Mouse (Mus musculus): ENCODE results near the gene Sinhcaf. TPM values are rescaled to one million over a fixed set of nuclear protein-coding genes. Genes with fewer than 3 reads are reported as not detected.
"Not testable (repeated sequence)": the region's sequence is repeated elsewhere in the genome, so short reads cannot be mapped to it uniquely, and the experiment has no call there.

The Sinhcaf gene
- polyA plus RNA-seq, 1 experiment from 2014 or later, result 67.0 TPM

DNA sequence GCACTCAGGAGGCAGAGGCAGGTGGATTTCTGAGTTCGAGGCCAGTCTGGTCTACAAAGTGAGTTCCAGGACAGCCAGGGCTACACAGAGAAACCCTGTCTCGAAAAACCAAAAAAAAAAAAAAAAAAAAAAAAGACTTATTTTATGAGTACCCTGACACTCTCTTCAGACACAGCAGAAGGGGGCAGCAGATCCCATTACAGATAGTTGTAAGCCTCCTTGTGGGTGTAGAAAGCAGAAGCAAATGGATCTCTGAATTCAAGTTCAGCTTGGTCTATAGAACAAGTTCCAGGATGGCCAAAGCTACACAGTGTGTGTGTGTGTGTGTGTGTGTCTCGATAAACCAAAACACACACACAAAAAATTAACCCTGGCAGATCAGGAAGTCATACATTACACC lies 5.9 kb downstream of the Sinhcaf start:
- ATAC-seq (ENCODE audit: insufficient read depth, low FRiP score); H3K9me3 ChIP-seq (replicated peaks; ENCODE audit: control insufficient read depth, low read length); H3K9ac ChIP-seq (ENCODE audit: low read length); H3K36me3 ChIP-seq (ENCODE audit: control insufficient read depth, insufficient read depth, low read length); H3K27ac ChIP-seq (ENCODE audit: low read length); H3K4me2 ChIP-seq (ENCODE audit: low read depth, low read length); H3K4me3 ChIP-seq (replicated peaks; ENCODE audit: low read length); H3K27me3 ChIP-seq (ENCODE audit: control insufficient read depth, insufficient read depth, low read length): not testable (repeated sequence)
- 70% methylated on average over 2 of the region's 3 CpGs for WGBS
- H3K4me1 ChIP-seq (ENCODE audit: control insufficient read depth, insufficient read depth, low read length), result peaks cover 12% of the 10 kb centered on the region; the same call in 1 of the 2 replicates

DNA sequence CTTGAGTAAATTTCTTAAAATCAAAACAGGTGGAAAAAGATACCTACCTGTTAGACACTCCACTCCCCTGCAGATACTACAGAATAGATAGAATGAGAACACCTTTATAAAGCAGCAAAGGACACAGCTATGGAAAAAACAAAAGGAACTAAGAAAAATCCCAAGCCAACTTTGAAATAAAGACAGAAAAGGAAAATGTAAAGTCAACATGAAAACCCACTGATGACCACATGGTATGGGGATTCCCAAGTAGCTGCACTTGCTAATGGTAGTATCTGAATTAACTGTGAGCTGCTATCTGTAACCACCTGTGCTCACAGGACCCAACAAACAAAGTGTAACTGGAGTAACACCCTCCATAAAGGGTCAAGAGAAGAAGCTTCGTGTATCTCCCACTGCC lies 8.6 kb downstream of the Sinhcaf start:
- H3K36me3 ChIP-seq (ENCODE audit: control insufficient read depth, insufficient read depth, low read length), result no peaks in the 10 kb centered on the region
- H3K9ac ChIP-seq (ENCODE audit: low read length), result no peak overlapping the region
- 19% methylated on average over 1 of the region's 1 CpGs for WGBS
- peaks cover 10% of the 10 kb centered on the region; the same call in 1 of the 2 replicates for H3K4me1 ChIP-seq (ENCODE audit: control insufficient read depth, insufficient read depth, low read length)
- H3K4me2 ChIP-seq (ENCODE audit: low read depth, low read length), result no peak overlapping the region
- H3K27me3 ChIP-seq (ENCODE audit: control insufficient read depth, insufficient read depth, low read length), result no peaks in the 10 kb centered on the region
- H3K9me3 ChIP-seq (replicated peaks; ENCODE audit: control insufficient read depth, low read length), result no peaks in the 10 kb centered on the region
- no peak overlapping the region for H3K4me3 ChIP-seq (replicated peaks; ENCODE audit: low read length)
- no peak overlapping the region for H3K27ac ChIP-seq (ENCODE audit: low read length)
- ATAC-seq (ENCODE audit: insufficient read depth, low FRiP score), result no peak

DNA sequence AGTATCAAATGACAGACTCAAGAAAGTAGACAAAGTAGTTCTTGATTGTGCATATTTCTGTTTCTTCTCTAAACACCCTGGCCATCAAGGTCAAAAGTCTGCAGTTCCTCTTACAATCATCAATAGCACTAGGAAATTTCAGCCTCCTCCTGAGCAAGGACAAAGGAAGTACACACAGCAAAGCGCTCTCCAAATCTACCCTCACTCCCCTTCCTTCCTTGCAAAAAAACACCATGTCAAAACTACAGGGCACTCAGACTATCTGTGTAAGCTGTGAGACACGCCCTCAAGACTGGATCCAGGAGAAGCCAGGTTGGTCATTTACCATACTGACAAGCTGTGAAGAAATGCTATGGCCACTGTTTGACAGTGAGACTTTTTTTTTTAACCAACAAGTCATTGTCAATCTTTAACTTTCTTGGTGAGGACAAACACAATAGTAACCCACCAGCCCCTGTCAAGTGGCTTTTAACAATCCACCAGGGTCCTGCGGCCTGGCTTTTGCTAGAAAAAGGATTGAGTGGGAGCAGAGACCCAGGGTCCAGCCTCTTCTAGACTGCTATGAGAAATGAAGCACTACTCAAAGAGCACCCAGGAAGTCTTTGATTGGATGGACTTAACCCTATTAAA lies 11.2 kb downstream of the Sinhcaf start:
- Histone ChIP-seq H3K4me2 (ENCODE audit: low read depth, low read length) (no peak overlapping the region), H3K36me3 (ENCODE audit: control insufficient read depth, insufficient read depth, low read length) (peaks cover 7% of the 10 kb centered on the region; the same call in 1 of the 2 replicates), H3K9me3 (replicated peaks; ENCODE audit: control insufficient read depth, low read length) (no peaks in the 10 kb centered on the region), H3K4me3 (replicated peaks; ENCODE audit: low read length) (no peak overlapping the region), H3K27me3 (ENCODE audit: control insufficient read depth, insufficient read depth, low read length) (no peaks in the 10 kb centered on the region), H3K4me1 (ENCODE audit: control insufficient read depth, insufficient read depth, low read length) (peaks cover 10% of the 10 kb centered on the region; the same call in 1 of the 2 replicates), H3K9ac (ENCODE audit: low read length) (no peak overlapping the region), H3K27ac (ENCODE audit: low read length) (no peak overlapping the region)
- 59% methylated on average over 3 of the region's 3 CpGs for WGBS
- no peak for ATAC-seq (ENCODE audit: insufficient read depth, low FRiP score)

DNA sequence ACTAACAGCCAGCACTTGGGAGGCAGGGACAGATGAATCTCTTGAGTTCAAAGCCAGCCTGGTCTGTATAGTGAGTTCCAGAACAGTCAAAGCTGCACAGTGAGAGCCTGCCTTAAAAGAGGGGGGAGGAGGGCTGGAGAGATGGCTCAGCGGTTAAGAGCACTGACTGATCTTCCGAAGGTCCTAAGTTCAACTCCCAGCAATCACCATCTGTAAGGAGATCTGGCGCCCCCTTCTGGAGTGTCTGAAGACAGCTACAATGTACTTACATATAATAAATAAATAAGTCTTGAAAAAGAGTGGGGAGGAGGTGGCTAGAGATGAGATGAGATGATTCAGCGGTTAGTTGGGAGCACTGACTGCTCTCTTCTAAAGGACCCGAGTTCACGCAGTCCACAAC lies 15.0 kb downstream of the Sinhcaf start:
- Histone ChIP-seq H3K4me2 (ENCODE audit: low read depth, low read length) (no peak overlapping the region), H3K4me3 (replicated peaks; ENCODE audit: low read length) (no peak overlapping the region), H3K27me3 (ENCODE audit: control insufficient read depth, insufficient read depth, low read length) (no peaks in the 10 kb centered on the region), H3K9ac (ENCODE audit: low read length) (no peak overlapping the region), H3K27ac (ENCODE audit: low read length) (no peak overlapping the region), H3K4me1 (ENCODE audit: control insufficient read depth, insufficient read depth, low read length) (peaks cover 7% of the 10 kb centered on the region; the same call in 1 of the 2 replicates), H3K9me3 (replicated peaks; ENCODE audit: control insufficient read depth, low read length) (no peaks in the 10 kb centered on the region), H3K36me3 (ENCODE audit: control insufficient read depth, insufficient read depth, low read length) (peaks cover 24% of the 10 kb centered on the region)
- 79% methylated on average over 6 of the region's 6 CpGs for WGBS
- no peak for ATAC-seq (ENCODE audit: insufficient read depth, low FRiP score)

DNA sequence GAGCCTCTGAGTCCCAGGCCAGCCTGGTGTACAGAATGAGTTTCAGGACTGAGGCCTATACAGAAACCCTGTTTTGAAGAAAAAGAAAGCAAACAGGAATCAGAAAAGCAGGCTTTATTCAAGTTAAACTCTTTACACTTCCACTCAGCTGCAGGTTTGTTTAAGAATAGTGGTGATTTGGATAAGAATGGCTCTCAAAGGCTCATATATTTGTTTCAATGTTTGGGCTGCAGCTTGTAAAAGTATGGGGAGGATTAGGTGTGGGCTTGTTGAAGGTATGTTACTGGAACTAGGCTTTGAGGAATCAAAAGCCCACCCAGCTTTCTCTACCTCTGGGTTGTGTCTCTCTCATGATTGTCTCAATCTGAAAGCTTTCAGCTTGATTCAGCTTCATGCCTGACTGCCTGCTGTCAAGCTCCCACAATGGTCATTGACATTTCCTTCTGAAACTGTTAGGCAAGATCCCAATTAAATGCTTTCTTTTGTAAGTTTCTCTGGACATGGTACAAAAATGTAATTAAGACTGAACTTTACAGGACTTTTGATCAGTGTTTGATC lies 27.3 kb downstream of the Sinhcaf start:
- Histone ChIP-seq H3K9ac (ENCODE audit: low read length) (no peak overlapping the region), H3K4me1 (ENCODE audit: control insufficient read depth, insufficient read depth, low read length) (no peaks in the 10 kb centered on the region), H3K4me2 (ENCODE audit: low read depth, low read length) (no peak overlapping the region), H3K4me3 (replicated peaks; ENCODE audit: low read length) (no peak overlapping the region), H3K27ac (ENCODE audit: low read length) (no peak overlapping the region; the same call in 1 of the 2 replicates), H3K36me3 (ENCODE audit: control insufficient read depth, insufficient read depth, low read length) (0 out of 2 replicates have a peak, but pooled peaks cover 2% of the 10 kb centered on the region), H3K9me3 (replicated peaks; ENCODE audit: control insufficient read depth, low read length) (no peaks in the 10 kb centered on the region), H3K27me3 (ENCODE audit: control insufficient read depth, insufficient read depth, low read length) (no peaks in the 10 kb centered on the region)
- ATAC-seq (ENCODE audit: insufficient read depth, low FRiP score), result no peak

DNA sequence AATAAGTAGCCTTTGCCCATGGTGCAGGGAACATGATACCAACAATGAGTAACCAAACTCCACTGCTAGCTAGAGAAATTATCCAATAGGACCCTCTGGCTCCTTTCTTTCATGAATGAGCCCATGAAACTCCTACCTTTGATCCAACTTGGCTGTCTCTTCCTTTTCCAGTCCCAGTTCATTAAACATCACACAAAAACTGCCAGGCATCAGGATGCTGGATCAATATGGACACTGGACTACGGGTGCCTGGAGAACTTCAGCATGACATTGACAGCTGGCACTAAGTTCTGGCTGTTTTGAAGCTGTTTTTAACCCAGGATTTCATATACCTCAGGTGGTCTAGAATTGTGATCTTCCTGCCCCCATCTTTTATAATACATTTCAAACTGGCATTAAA lies 28.6 kb downstream of the Sinhcaf start:
- Histone ChIP-seq H3K27me3 (ENCODE audit: control insufficient read depth, insufficient read depth, low read length) (no peaks in the 10 kb centered on the region), H3K36me3 (ENCODE audit: control insufficient read depth, insufficient read depth, low read length) (0 out of 2 replicates have a peak, but pooled peaks cover 2% of the 10 kb centered on the region), H3K4me3 (replicated peaks; ENCODE audit: low read length) (no peak overlapping the region), H3K4me1 (ENCODE audit: control insufficient read depth, insufficient read depth, low read length) (no peaks in the 10 kb centered on the region), H3K4me2 (ENCODE audit: low read depth, low read length) (no peak overlapping the region), H3K27ac (ENCODE audit: low read length) (no peak overlapping the region), H3K9me3 (replicated peaks; ENCODE audit: control insufficient read depth, low read length) (no peaks in the 10 kb centered on the region), H3K9ac (ENCODE audit: low read length) (no peak overlapping the region)
- 44% methylated on average over 1 of the region's 1 CpGs for WGBS
- ATAC-seq (ENCODE audit: insufficient read depth, low FRiP score), result no peak

DNA sequence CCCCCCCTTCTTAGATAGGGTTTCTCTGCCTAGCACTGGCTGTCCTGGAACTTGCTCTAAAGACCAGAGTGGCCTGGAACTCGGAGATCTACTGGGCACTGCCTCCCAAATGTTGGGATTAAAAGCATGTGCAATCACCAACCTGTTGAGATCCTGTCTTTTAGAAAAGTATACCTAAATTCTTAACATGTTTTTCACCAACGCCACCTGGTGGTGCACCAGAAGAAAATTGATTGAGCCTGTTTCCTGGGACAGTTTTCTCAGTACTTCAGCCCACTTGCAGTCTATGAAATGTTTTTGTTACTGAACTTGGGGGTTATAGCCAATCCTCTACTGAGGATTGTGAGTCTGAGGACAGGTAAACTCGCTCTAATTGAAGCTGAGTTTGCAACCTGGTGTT lies 29.4 kb downstream of the Sinhcaf start:
- Histone ChIP-seq H3K4me3 (replicated peaks; ENCODE audit: low read length) (no peak overlapping the region), H3K27me3 (ENCODE audit: control insufficient read depth, insufficient read depth, low read length) (no peaks in the 10 kb centered on the region), H3K27ac (ENCODE audit: low read length) (no peak overlapping the region), H3K4me1 (ENCODE audit: control insufficient read depth, insufficient read depth, low read length) (no peaks in the 10 kb centered on the region), H3K4me2 (ENCODE audit: low read depth, low read length) (no peak overlapping the region), H3K9ac (ENCODE audit: low read length) (no peak overlapping the region), H3K9me3 (replicated peaks; ENCODE audit: control insufficient read depth, low read length) (no peaks in the 10 kb centered on the region), H3K36me3 (ENCODE audit: control insufficient read depth, insufficient read depth, low read length) (0 out of 2 replicates have a peak, but pooled peaks cover 2% of the 10 kb centered on the region)
- ATAC-seq (ENCODE audit: insufficient read depth, low FRiP score), result no peak
- 34% methylated on average over 3 of the region's 3 CpGs for WGBS

DNA sequence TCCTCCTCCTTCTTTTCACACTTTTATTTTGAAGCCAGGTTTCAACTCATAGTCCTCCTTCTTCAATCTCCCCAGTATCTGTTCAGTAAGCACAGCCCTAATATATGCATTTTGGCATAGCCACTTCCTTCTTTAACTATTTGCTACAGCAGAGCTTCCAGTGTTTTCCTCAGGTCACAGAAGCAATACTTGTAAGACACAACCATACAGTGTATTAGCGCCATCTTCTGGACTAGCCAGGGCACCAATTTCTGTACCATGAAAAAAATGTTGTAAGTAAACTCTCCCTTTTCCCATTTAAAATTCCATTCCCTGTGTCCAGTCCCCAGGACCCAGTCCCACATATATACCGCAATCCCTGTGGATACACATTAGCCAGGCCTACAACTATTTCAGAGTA lies 32.3 kb downstream of the Sinhcaf start:
- WGBS, result 7% methylated on average over 2 of the region's 2 CpGs
- ATAC-seq (ENCODE audit: insufficient read depth, low FRiP score), result no peak; the same call in 1 of the 2 replicates

DNA sequence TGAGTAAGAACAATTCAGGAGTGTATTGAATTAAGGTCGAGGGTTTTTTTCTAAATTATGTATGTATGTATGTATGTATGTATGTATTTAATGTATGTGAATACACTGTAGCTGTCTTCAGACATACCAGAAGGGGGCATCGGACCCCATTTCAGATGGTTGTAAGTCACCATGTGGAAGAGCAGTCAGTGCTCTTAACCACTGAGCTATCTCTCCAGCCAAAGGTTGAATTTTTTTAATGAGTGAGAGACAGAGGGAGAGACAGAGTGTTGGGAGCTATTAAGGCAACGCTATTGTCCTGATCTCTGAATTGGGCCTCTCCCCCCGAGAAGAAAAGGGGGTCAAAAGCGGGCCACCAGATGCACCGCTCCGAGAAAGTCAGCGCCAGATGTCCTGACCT lies 34.4 kb downstream of the Sinhcaf start:
- not testable (repeated sequence) for H3K27ac ChIP-seq (ENCODE audit: low read length); H3K9me3 ChIP-seq (replicated peaks; ENCODE audit: control insufficient read depth, low read length); H3K4me2 ChIP-seq (ENCODE audit: low read depth, low read length); H3K9ac ChIP-seq (ENCODE audit: low read length); ATAC-seq (ENCODE audit: insufficient read depth, low FRiP score); H3K4me1 ChIP-seq (ENCODE audit: control insufficient read depth, insufficient read depth, low read length); H3K4me3 ChIP-seq (replicated peaks; ENCODE audit: low read length); H3K36me3 ChIP-seq (ENCODE audit: control insufficient read depth, insufficient read depth, low read length); H3K27me3 ChIP-seq (ENCODE audit: control insufficient read depth, insufficient read depth, low read length)
- WGBS, result 85% methylated on average over 8 of the region's 8 CpGs

More for the DNA sequence above, 32.3 kb downstream of the Sinhcaf start:
- H3K27me3 ChIP-seq (ENCODE audit: control insufficient read depth, insufficient read depth, low read length), result no peaks in the 10 kb centered on the region
- no peaks in the 10 kb centered on the region for H3K4me1 ChIP-seq (ENCODE audit: control insufficient read depth, insufficient read depth, low read length)
- no peaks in the 10 kb centered on the region for H3K9me3 ChIP-seq (replicated peaks; ENCODE audit: control insufficient read depth, low read length)
- no peak overlapping the region for H3K9ac ChIP-seq (ENCODE audit: low read length)
- no peak overlapping the region for H3K4me3 ChIP-seq (replicated peaks; ENCODE audit: low read length)
- no peak overlapping the region for H3K4me2 ChIP-seq (ENCODE audit: low read depth, low read length)
- H3K27ac ChIP-seq (ENCODE audit: low read length), result no peak overlapping the region
- no peaks in the 10 kb centered on the region for H3K36me3 ChIP-seq (ENCODE audit: control insufficient read depth, insufficient read depth, low read length)
